Mouse (Mus musculus) E14TG2a.4 (cell line): ENCODE data around the gene Etl4.

Source experiments
- CTCF ChIP-seq: conservative IDR thresholded peaks from 2 replicates; pipeline ENCODE4 v1.5.1; 2014; ENCODE audit warnings: low read length
- POU5F1 ChIP-seq: IDR thresholded peaks from 2 replicates; pipeline ENCODE4 v1.6.1; 2014; ENCODE audit warnings: low read length, borderline replicate concordance

- no peak for TF ChIP-seq CTCF
- TF ChIP-seq POU5F1: no peak
These were observed 507.5 kb downstream of the Etl4 start for GRCm38 (mm10) chr2:20416934-20417614.
